Mouse (Mus musculus): ENCODE measurements around the gene Camk1g.
A peak's percentile ranks its signal among the peaks of the same experiment; 100 is the strongest.

Gene Camk1g

GRCm38 (mm10) chr1:193370096-193370495 lies at the start of gene Camk1g:
Gene Camk1g, minus strand, starts transcription at chr1:193370298.
- DNase-seq (ENCODE audit: low spot score in 2 of 2): no peak

DNA sequence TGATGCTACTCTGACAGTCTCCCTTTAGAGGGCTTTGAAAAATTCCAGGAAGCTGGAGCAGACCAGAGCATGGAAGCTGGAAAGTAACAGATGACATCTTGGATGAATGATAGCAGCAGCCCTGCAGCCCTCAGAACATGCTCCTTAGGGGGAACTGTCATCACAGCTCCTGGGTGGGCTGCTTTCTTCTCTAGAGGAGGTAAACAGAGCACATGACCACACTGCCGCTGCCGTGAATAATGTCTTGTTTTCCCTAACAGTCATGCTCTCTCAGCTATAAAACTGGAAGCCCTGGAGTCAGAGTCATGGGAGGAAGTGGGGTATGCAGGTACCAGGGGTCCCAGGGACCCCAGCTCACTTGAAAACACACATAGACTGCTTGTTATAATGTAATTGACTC lies 49.1 kb upstream of the Camk1g start:
- no peak for DNase-seq (ENCODE audit: low spot score in 2 of 2)

DNA sequence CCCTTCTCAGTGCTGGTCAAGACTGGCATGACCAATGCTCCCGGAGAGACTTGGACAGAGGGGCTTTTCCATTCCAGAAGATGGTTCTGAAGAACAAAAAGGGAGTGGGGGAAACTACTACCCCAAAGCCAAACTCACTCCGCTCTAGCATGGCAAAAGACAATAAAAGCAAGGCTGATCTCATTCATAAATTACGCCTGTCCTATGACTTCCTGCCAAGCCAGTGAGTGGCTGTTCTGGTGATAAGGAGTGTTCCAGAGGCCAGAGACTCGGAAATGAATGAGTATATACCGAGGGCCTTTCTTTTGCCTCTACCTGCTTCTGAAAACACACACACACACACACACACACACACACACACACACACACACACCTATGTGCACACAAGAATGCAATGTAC lies 48.6 kb upstream of the Camk1g start:
- DNase-seq (ENCODE audit: low spot score in 2 of 2): no peak

GRCm38 (mm10) chr1:193414067-193414466 lies 44.0 kb upstream of the Camk1g start:
- no peak for DNase-seq (ENCODE audit: low spot score in 2 of 2)

GRCm38 (mm10) chr1:193413368-193414000 lies 43.4 kb upstream of the Camk1g start:
- DNase-seq (ENCODE audit: low spot score in 2 of 2): no peak

GRCm38 (mm10) chr1:193407487-193407886 lies 37.4 kb upstream of the Camk1g start:
- no peak for DNase-seq (ENCODE audit: low spot score in 2 of 2)

GRCm38 (mm10) chr1:193406059-193406642 lies 36.1 kb upstream of the Camk1g start:
- DNase-seq (ENCODE audit: low spot score in 2 of 2): no peak

GRCm38 (mm10) chr1:193401695-193402094 lies 31.6 kb upstream of the Camk1g start:
- no peak for DNase-seq (ENCODE audit: low spot score in 2 of 2)

GRCm38 (mm10) chr1:193400348-193400747 lies 30.2 kb upstream of the Camk1g start:
- DNase-seq (ENCODE audit: low spot score in 2 of 2): no peak

- no peak for DNase-seq (ENCODE audit: low spot score in 2 of 2)
Measured at GRCm38 (mm10) chr1:193398728-193399437, 28.8 kb upstream of the Camk1g start.

GRCm38 (mm10) chr1:193397109-193397508 lies 27.0 kb upstream of the Camk1g start:
- no peak for DNase-seq (ENCODE audit: low spot score in 2 of 2)

GRCm38 (mm10) chr1:193392266-193392665 lies 22.2 kb upstream of the Camk1g start:
- no peak for DNase-seq (ENCODE audit: low spot score in 2 of 2)

DNA sequence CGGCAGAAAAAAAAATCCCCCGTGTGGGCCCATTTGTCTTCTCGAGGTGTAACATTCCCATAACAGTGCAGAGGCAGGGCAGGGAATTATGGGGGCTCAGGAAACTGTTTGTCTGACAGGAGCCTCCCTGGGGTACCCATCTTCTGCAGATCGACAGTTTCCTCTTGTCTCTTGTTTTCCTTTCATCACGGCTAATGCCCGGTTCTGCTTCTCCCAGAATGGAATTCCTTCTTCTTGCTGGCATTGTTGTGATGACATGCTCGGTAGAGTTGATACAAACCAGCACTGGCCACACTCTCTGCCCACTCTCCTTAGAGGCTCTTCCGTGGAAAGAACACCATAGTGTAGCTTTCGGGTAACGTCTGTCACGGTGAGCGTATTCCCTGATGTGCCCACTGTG lies 19.9 kb upstream of the Camk1g start:
- no peak for DNase-seq (ENCODE audit: low spot score in 2 of 2)

GRCm38 (mm10) chr1:193389505-193389904 lies 19.4 kb upstream of the Camk1g start:
- no peak for DNase-seq (ENCODE audit: low spot score in 2 of 2)

- no peak for DNase-seq (ENCODE audit: low spot score in 2 of 2)
Measured at GRCm38 (mm10) chr1:193387241-193387640, 17.1 kb upstream of the Camk1g start.

- DNase-seq (ENCODE audit: low spot score in 2 of 2): peak; percentile 15 to 33
Measured at GRCm38 (mm10) chr1:193386136-193386535, 16.0 kb upstream of the Camk1g start.

GRCm38 (mm10) chr1:193382841-193383462 lies 12.9 kb upstream of the Camk1g start:
- peak in 1 of 2 experiments; percentile 17 for DNase-seq (ENCODE audit: low spot score in 2 of 2)

GRCm38 (mm10) chr1:193382435-193382834 lies 12.3 kb upstream of the Camk1g start:
- DNase-seq (ENCODE audit: low spot score in 2 of 2): peak in 1 of 2 experiments; percentile 12

GRCm38 (mm10) chr1:193381597-193382404 lies 11.7 kb upstream of the Camk1g start:
- DNase-seq (ENCODE audit: low spot score in 2 of 2): no peak

GRCm38 (mm10) chr1:193380877-193381276 lies 10.8 kb upstream of the Camk1g start:
- DNase-seq (ENCODE audit: low spot score in 2 of 2): no peak

- no peak for DNase-seq (ENCODE audit: low spot score in 2 of 2)
Measured at GRCm38 (mm10) chr1:193379634-193380033, 9.5 kb upstream of the Camk1g start.

All from spleen, postnatal 14 days (tissue).